Mouse (Mus musculus): ENCODE data around the gene Ppp1r12c. TPM values are rescaled to one million over a fixed set of nuclear protein-coding genes. Genes with fewer than 3 reads are reported as not detected.

Gene Ppp1r12c
- 63.1 and 68.7 TPM in 2 replicates for polyA plus RNA-seq (2011; ENCODE audit: insufficient read depth, insufficient read length, low read depth, missing spikeins)

GRCm38 (mm10) chr7:4501558-4502397 is at the start of gene Ppp1r12c:
Gene Ppp1r12c (minus strand): TSS chr7:4501680.
- no peak for TF ChIP-seq EP300 (IDR thresholded peaks at IDR 0.05; ENCODE audit: insufficient read depth, low read depth, low read length)
- no peak for TF ChIP-seq CTCF (IDR thresholded peaks at IDR 0.05; ENCODE audit: low read depth, low read length)
- TF ChIP-seq POLR2A (IDR thresholded peaks at IDR 0.05; ENCODE audit: insufficient read depth, low read length): peak; percentile 21
- Histone ChIP-seq H3K36me3 (ENCODE audit: control insufficient read depth, insufficient read depth, low read length, poor library complexity, severe bottlenecking) (no peaks in the 10 kb centered on the region), H3K4me1 (ENCODE audit: control insufficient read depth, insufficient read depth, low read length) (no peaks in the 10 kb centered on the region), H3K27me3 (ENCODE audit: control insufficient read depth, insufficient read depth, low read length, poor library complexity, severe bottlenecking) (no peaks in the 10 kb centered on the region), H3K9me3 (replicated peaks; ENCODE audit: control insufficient read depth, insufficient read depth, low read length, poor library complexity, severe bottlenecking) (no peaks in the 10 kb centered on the region), H3K4me3 (ENCODE audit: low read depth, low read length) (peak within 1 kb of the TSS; percentile 99), H3K9ac (ENCODE audit: low read depth, poor library complexity, severe bottlenecking) (peak within 1 kb of the TSS; percentile 91), H3K27ac (ENCODE audit: insufficient read depth, low read length) (peak within 1 kb of the TSS; percentile 79)

DNA sequence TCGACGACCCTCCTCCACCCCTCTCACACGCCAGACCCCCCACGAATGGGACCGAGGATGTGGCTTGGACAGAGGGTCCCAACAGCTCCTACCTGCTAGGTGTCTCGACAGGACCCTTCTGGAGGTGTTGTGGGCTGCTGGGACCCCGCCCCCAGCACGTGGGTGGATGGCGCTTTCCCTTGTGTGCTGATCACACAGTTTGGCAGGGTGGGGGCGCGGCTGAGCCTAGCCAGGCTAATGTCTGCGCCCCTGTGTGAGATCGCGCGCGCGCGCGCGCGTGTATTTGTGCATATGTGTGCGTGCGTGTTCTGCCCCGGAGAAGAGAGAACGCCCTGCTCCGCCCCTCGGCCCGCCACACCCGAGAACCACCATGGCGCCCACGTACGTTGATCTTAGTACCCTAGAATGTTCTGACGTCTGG is 45.8 kb upstream of the Ppp1r12c start, which contains the start of gene Syt5:
Gene Syt5, minus strand, starts transcription at position 321 of the 421 bp plus-strand sequence.
- no peak within 1 kb of the TSS for H3K9ac ChIP-seq (ENCODE audit: low read depth, poor library complexity, severe bottlenecking)
- H3K4me1 ChIP-seq (ENCODE audit: control insufficient read depth, insufficient read depth, low read length): no peaks in the 10 kb centered on the region
- H3K27ac ChIP-seq (ENCODE audit: insufficient read depth, low read length): no peak within 1 kb of the TSS
- TF ChIP-seq CTCF (IDR thresholded peaks at IDR 0.05; ENCODE audit: low read depth, low read length) (peak; percentile 12), EP300 (IDR thresholded peaks at IDR 0.05; ENCODE audit: insufficient read depth, low read depth, low read length) (no peak), POLR2A (IDR thresholded peaks at IDR 0.05; ENCODE audit: insufficient read depth, low read length) (no peak)
- no peaks in the 10 kb centered on the region for H3K36me3 ChIP-seq (ENCODE audit: control insufficient read depth, insufficient read depth, low read length, poor library complexity, severe bottlenecking)
- H3K4me3 ChIP-seq (ENCODE audit: low read depth, low read length): peak within 1 kb of the TSS; percentile 34
- H3K27me3 ChIP-seq (ENCODE audit: control insufficient read depth, insufficient read depth, low read length, poor library complexity, severe bottlenecking): no peaks in the 10 kb centered on the region
- no peaks in the 10 kb centered on the region for H3K9me3 ChIP-seq (replicated peaks; ENCODE audit: control insufficient read depth, insufficient read depth, low read length, poor library complexity, severe bottlenecking)

- no peaks in the 10 kb centered on the region for H3K4me1 ChIP-seq (ENCODE audit: control insufficient read depth, insufficient read depth, low read length)
- TF ChIP-seq CTCF (IDR thresholded peaks at IDR 0.05; ENCODE audit: low read depth, low read length) (no peak), EP300 (IDR thresholded peaks at IDR 0.05; ENCODE audit: insufficient read depth, low read depth, low read length) (no peak), POLR2A (IDR thresholded peaks at IDR 0.05; ENCODE audit: insufficient read depth, low read length) (no peak)
- no peak overlapping the region for H3K27ac ChIP-seq (ENCODE audit: insufficient read depth, low read length)
- H3K9me3 ChIP-seq (replicated peaks; ENCODE audit: control insufficient read depth, insufficient read depth, low read length, poor library complexity, severe bottlenecking): no peaks in the 10 kb centered on the region
- H3K4me3 ChIP-seq (ENCODE audit: low read depth, low read length): peak overlapping the region; percentile 34
- H3K9ac ChIP-seq (ENCODE audit: low read depth, poor library complexity, severe bottlenecking): no peak overlapping the region
- H3K36me3 ChIP-seq (ENCODE audit: control insufficient read depth, insufficient read depth, low read length, poor library complexity, severe bottlenecking): no peaks in the 10 kb centered on the region
- no peaks in the 10 kb centered on the region for H3K27me3 ChIP-seq (ENCODE audit: control insufficient read depth, insufficient read depth, low read length, poor library complexity, severe bottlenecking)
Measured at GRCm38 (mm10) chr7:4546591-4547131, 45.2 kb upstream of the Ppp1r12c start.

DNA sequence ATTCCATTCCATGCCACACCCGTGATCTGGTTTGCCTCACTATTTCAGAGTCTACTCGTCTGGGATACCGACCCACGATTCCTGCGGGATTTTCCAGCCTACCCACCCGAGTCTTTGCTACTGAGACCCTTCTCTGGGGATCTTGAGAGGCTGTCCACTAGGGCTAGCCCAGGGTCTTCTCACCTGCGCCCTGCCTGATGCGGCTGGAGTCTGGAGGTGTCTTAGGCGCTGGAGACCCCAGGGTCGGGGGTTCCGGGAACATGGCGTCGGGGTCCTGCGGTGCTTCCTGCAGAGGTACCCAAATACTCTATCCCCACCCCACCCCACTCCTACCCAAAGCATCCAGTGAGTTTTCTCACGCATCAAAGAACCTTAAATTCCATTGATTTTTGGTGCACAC is 44.6 kb upstream of the Ppp1r12c start:
- Histone ChIP-seq H3K9me3 (replicated peaks; ENCODE audit: control insufficient read depth, insufficient read depth, low read length, poor library complexity, severe bottlenecking) (no peaks in the 10 kb centered on the region), H3K27ac (ENCODE audit: insufficient read depth, low read length) (no peak overlapping the region), H3K27me3 (ENCODE audit: control insufficient read depth, insufficient read depth, low read length, poor library complexity, severe bottlenecking) (no peaks in the 10 kb centered on the region), H3K4me3 (ENCODE audit: low read depth, low read length) (no peak overlapping the region; the same call in 1 of the 2 replicates), H3K4me1 (ENCODE audit: control insufficient read depth, insufficient read depth, low read length) (no peaks in the 10 kb centered on the region), H3K9ac (ENCODE audit: low read depth, poor library complexity, severe bottlenecking) (no peak overlapping the region), H3K36me3 (ENCODE audit: control insufficient read depth, insufficient read depth, low read length, poor library complexity, severe bottlenecking) (no peaks in the 10 kb centered on the region)
- TF ChIP-seq CTCF (IDR thresholded peaks at IDR 0.05; ENCODE audit: low read depth, low read length): no peak
- TF ChIP-seq EP300 (IDR thresholded peaks at IDR 0.05; ENCODE audit: insufficient read depth, low read depth, low read length): no peak
- TF ChIP-seq POLR2A (IDR thresholded peaks at IDR 0.05; ENCODE audit: insufficient read depth, low read length): no peak

- no peaks in the 10 kb centered on the region for H3K9me3 ChIP-seq (replicated peaks; ENCODE audit: control insufficient read depth, insufficient read depth, low read length, poor library complexity, severe bottlenecking)
Measured at GRCm38 (mm10) chr7:4542013-4542412, 40.5 kb upstream of the Ppp1r12c start.

GRCm38 (mm10) chr7:4541344-4541743 is 39.9 kb upstream of the Ppp1r12c start:
- Histone ChIP-seq H3K9ac (ENCODE audit: low read depth, poor library complexity, severe bottlenecking) (no peak overlapping the region), H3K27me3 (ENCODE audit: control insufficient read depth, insufficient read depth, low read length, poor library complexity, severe bottlenecking) (no peaks in the 10 kb centered on the region), H3K9me3 (replicated peaks; ENCODE audit: control insufficient read depth, insufficient read depth, low read length, poor library complexity, severe bottlenecking) (no peaks in the 10 kb centered on the region), H3K36me3 (ENCODE audit: control insufficient read depth, insufficient read depth, low read length, poor library complexity, severe bottlenecking) (no peaks in the 10 kb centered on the region), H3K4me3 (ENCODE audit: low read depth, low read length) (no peak overlapping the region), H3K4me1 (ENCODE audit: control insufficient read depth, insufficient read depth, low read length) (peaks cover 2% of the 10 kb centered on the region), H3K27ac (ENCODE audit: insufficient read depth, low read length) (no peak overlapping the region)
- TF ChIP-seq CTCF (IDR thresholded peaks at IDR 0.05; ENCODE audit: low read depth, low read length): no peak
- no peak for TF ChIP-seq POLR2A (IDR thresholded peaks at IDR 0.05; ENCODE audit: insufficient read depth, low read length)
- TF ChIP-seq EP300 (IDR thresholded peaks at IDR 0.05; ENCODE audit: insufficient read depth, low read depth, low read length): no peak

More at GRCm38 (mm10) chr7:4542013-4542412, 40.5 kb upstream of the Ppp1r12c start:
- no peaks in the 10 kb centered on the region for H3K4me1 ChIP-seq (ENCODE audit: control insufficient read depth, insufficient read depth, low read length)
- H3K4me3 ChIP-seq (ENCODE audit: low read depth, low read length): peak overlapping the region; percentile 75
- TF ChIP-seq EP300 (IDR thresholded peaks at IDR 0.05; ENCODE audit: insufficient read depth, low read depth, low read length) (no peak), POLR2A (IDR thresholded peaks at IDR 0.05; ENCODE audit: insufficient read depth, low read length) (peak; percentile 62)
- H3K9ac ChIP-seq (ENCODE audit: low read depth, poor library complexity, severe bottlenecking): peak overlapping the region; percentile 36; the same call in 1 of the 2 replicates
- no peak overlapping the region for H3K27ac ChIP-seq (ENCODE audit: insufficient read depth, low read length)
- no peaks in the 10 kb centered on the region for H3K27me3 ChIP-seq (ENCODE audit: control insufficient read depth, insufficient read depth, low read length, poor library complexity, severe bottlenecking)
- no peaks in the 10 kb centered on the region for H3K36me3 ChIP-seq (ENCODE audit: control insufficient read depth, insufficient read depth, low read length, poor library complexity, severe bottlenecking)

Data from ES-Bruce4 (cell line).